Mouse (Mus musculus): Measurements from ENCODE around the gene Zbtb1. TPM values are rescaled to one million over a fixed set of nuclear protein-coding genes. Genes with fewer than 3 reads are reported as not detected.

The Zbtb1 gene
- total RNA-seq, 2 experiments from 2014 or later, result 3.9 to 4.0 TPM

Other genes with a start within 250 kb of the Zbtb1 start
- under 1 TPM in 1 of 2 experiments, not detected in 1; 0.11 TPM for gene Esr2, start 193.0 kb upstream of the Zbtb1 start, total RNA-seq (2021)
- not detected for gene Tex21, start 123.5 kb upstream of the Zbtb1 start, total RNA-seq (2021)
- gene Mthfd1, start 115.0 kb upstream of the Zbtb1 start, total RNA-seq (2021), result 10 to 100 TPM; 31.3 to 35.1 TPM
- under 1 TPM; 0.28 to 0.30 TPM for gene Akap5, start 45.4 kb upstream of the Zbtb1 start, total RNA-seq (2021)
- gene Zbtb25, start 664 bp upstream of the Zbtb1 start, total RNA-seq (2021), result 1 to 10 TPM; 5.8 to 8.5 TPM
- gene Hspa2, start 33.9 kb downstream of the Zbtb1 start, total RNA-seq (2021), result 1 to 10 TPM; 7.1 to 9.7 TPM
- gene Ppp1r36, start 47.3 kb downstream of the Zbtb1 start, total RNA-seq (2021), result under 1 TPM in 1 of 2 experiments, not detected in 1; 0.19 TPM
- 1 to 10 TPM; 5.2 to 5.3 TPM for gene Plekhg3, start 160.6 kb downstream of the Zbtb1 start, total RNA-seq (2021)